Mouse (Mus musculus) MEL (cell line): ENCODE data around the gene Tubb1. TPM values are rescaled to one million over a fixed set of nuclear protein-coding genes. Genes with fewer than 3 reads are reported as not detected.

ENCODE experiments used
- DNase-seq: peaks from one replicate; pipeline ENCODE4 v3.0.0; 2011; ENCODE audit warnings: low read depth, low spot score
- H3K27ac ChIP-seq: 2 replicates; pipeline ENCODE4 v1.5.1; 2012; ENCODE audit warnings: low read depth, mild to moderate bottlenecking, control low read depth, low read length, moderate library complexity; ENCODE audit not compliant: control insufficient read depth
- H3K27me3 ChIP-seq, 2 experiments: fragments of 150-350 bp in 1 of 2; sonication (generic) in 1 of 2; 2 replicates each; pipeline ENCODE4 v1.6.1; 2012; ENCODE audit warnings: low read length in 2 of 2, mild to moderate bottlenecking in 2 of 2, improper control_type of control experiment in 1 of 2, moderate library complexity in 1 of 2; ENCODE audit not compliant: insufficient read depth in 2 of 2, control insufficient read depth in 1 of 2
- H3K36me3 ChIP-seq, 2 experiments: 2 replicates each; pipeline ENCODE4 v1.6.1; 2012 to 2014; ENCODE audit warnings: low read length in 2 of 2, improper control_type of control experiment in 1 of 2, inconsistent platforms in 1 of 2, mild to moderate bottlenecking in 1 of 2; ENCODE audit not compliant: insufficient read depth in 2 of 2, control insufficient read depth in 1 of 2
- H3K4me1 ChIP-seq, 2 experiments: fragments of 150-350 bp in 1 of 2; sonication (generic) in 1 of 2; 2 replicates each; pipeline ENCODE4 v1.6.1; 2012; ENCODE audit warnings: low read length in 2 of 2, improper control_type of control experiment in 1 of 2, mild to moderate bottlenecking in 1 of 2; ENCODE audit not compliant: insufficient read depth in 2 of 2, control insufficient read depth in 1 of 2
- H3K4me3 ChIP-seq, 2 experiments: fragments of 150-350 bp in 1 of 2; sonication (generic) in 1 of 2; 2 replicates each; pipeline ENCODE4 v1.5.1; 2012; ENCODE audit warnings: low read depth in 2 of 2, low read length in 2 of 2, mild to moderate bottlenecking in 2 of 2, moderate library complexity in 2 of 2, control low read depth in 1 of 2, improper control_type of control experiment in 1 of 2; ENCODE audit not compliant: control insufficient read depth in 1 of 2, insufficient read depth in 1 of 2
- H3K79me2 ChIP-seq: 2 replicates; pipeline ENCODE4 v1.6.1; 2012; ENCODE audit warnings: mild to moderate bottlenecking, low read length, moderate library complexity; ENCODE audit not compliant: control insufficient read depth, poor library complexity, insufficient read depth
- H3K9ac ChIP-seq: 2 replicates; pipeline ENCODE4 v1.6.1; 2012; ENCODE audit warnings: low read depth, mild to moderate bottlenecking, control low read depth, low read length, moderate library complexity; ENCODE audit not compliant: control insufficient read depth, poor library complexity, severe bottlenecking
- H3K9me3 ChIP-seq: fragments of 150-350 bp; sonication (generic); replicated peaks from 2 replicates; pipeline ENCODE4 v1.6.1; 2012; ENCODE audit warnings: mild to moderate bottlenecking, low read length, improper control_type of control experiment, moderate library complexity; ENCODE audit not compliant: insufficient read depth
- BHLHE40 ChIP-seq: IDR thresholded peaks from 2 replicates; pipeline ENCODE4 v1.6.1; 2012; ENCODE audit warnings: low read depth, mild to moderate bottlenecking, inconsistent platforms, low read length, improper control_type of control experiment, borderline replicate concordance
- CHD1 ChIP-seq: IDR thresholded peaks from 2 replicates; pipeline ENCODE4 v1.6.1; 2012; ENCODE audit warnings: low read depth, mild to moderate bottlenecking, inconsistent platforms, low read length, improper control_type of control experiment
- CHD2 ChIP-seq: IDR thresholded peaks from 2 replicates; pipeline ENCODE4 v1.6.1; 2011; ENCODE audit warnings: low read length, improper control_type of control experiment
- ELF1 ChIP-seq: IDR thresholded peaks from 2 replicates; pipeline ENCODE4 v1.6.1; 2014; ENCODE audit warnings: low read depth, mild to moderate bottlenecking, inconsistent platforms, low read length, improper control_type of control experiment, moderate library complexity
- HCFC1 ChIP-seq: IDR thresholded peaks from 2 replicates; pipeline ENCODE4 v1.6.1; 2012; ENCODE audit warnings: low read depth, mild to moderate bottlenecking, inconsistent platforms, low read length, improper control_type of control experiment, moderate library complexity
- JUND ChIP-seq: IDR thresholded peaks from 2 replicates; pipeline ENCODE4 v1.6.1; 2011; ENCODE audit warnings: low read depth, mild to moderate bottlenecking, improper control_type of control experiment, low read length
- MAX ChIP-seq: IDR thresholded peaks from 2 replicates; pipeline ENCODE4 v1.6.1; 2011; ENCODE audit warnings: low read length, improper control_type of control experiment
- MEF2A ChIP-seq: IDR thresholded peaks from 2 replicates; pipeline ENCODE4 v1.6.1; 2014; ENCODE audit warnings: low read depth, mild to moderate bottlenecking, inconsistent platforms, low read length, improper control_type of control experiment; ENCODE audit not compliant: poor library complexity, insufficient replicate concordance, severe bottlenecking; ENCODE audit errors: extremely low read depth
- MXI1 ChIP-seq: IDR thresholded peaks from 2 replicates; pipeline ENCODE4 v1.6.1; 2011; ENCODE audit warnings: mild to moderate bottlenecking, low read depth, low read length, improper control_type of control experiment
- NRF1 ChIP-seq: IDR thresholded peaks from 2 replicates; pipeline ENCODE4 v1.6.1; 2014; ENCODE audit warnings: low read depth, mild to moderate bottlenecking, inconsistent platforms, low read length, improper control_type of control experiment, moderate library complexity; ENCODE audit not compliant: poor library complexity, insufficient read depth, severe bottlenecking
- POLR2AphosphoS2 ChIP-seq: IDR thresholded peaks from 2 replicates; pipeline ENCODE4 v1.6.1; 2011; ENCODE audit warnings: low read length, improper control_type of control experiment
- RAD21 ChIP-seq: IDR thresholded peaks from 2 replicates; pipeline ENCODE4 v1.6.1; 2011; ENCODE audit warnings: mild to moderate bottlenecking, low read depth, low read length, improper control_type of control experiment
- RCOR1 ChIP-seq: IDR thresholded peaks from 2 replicates; pipeline ENCODE4 v1.6.1; 2012; ENCODE audit warnings: low read depth, mild to moderate bottlenecking, inconsistent platforms, low read length, improper control_type of control experiment
- TBP ChIP-seq: IDR thresholded peaks from 2 replicates; pipeline ENCODE4 v1.8.0; 2011; ENCODE audit warnings: low read depth, low read length, improper control_type of control experiment
- UBTF ChIP-seq: IDR thresholded peaks from 2 replicates; pipeline ENCODE4 v1.6.1; 2012; ENCODE audit warnings: low read depth, mild to moderate bottlenecking, inconsistent platforms, low read length, improper control_type of control experiment, moderate library complexity, borderline replicate concordance; ENCODE audit not compliant: insufficient read depth
- USF2 ChIP-seq, 2 experiments: IDR thresholded peaks; 2 replicates each; pipeline ENCODE4 v1.6.1; 2011 to 2012; ENCODE audit warnings: improper control_type of control experiment in 2 of 2, low read length in 2 of 2, borderline replicate concordance in 1 of 2, inconsistent platforms in 1 of 2, low read depth in 1 of 2, mild to moderate bottlenecking in 1 of 2; ENCODE audit not compliant: insufficient read depth in 1 of 2
- ZMIZ1 ChIP-seq: IDR thresholded peaks from 2 replicates; pipeline ENCODE4 v1.6.1; 2012; ENCODE audit warnings: low read depth, mild to moderate bottlenecking, inconsistent platforms, low read length, improper control_type of control experiment, moderate library complexity
- ZNF384 ChIP-seq: IDR thresholded peaks from 2 replicates; pipeline ENCODE4 v1.6.1; 2012; ENCODE audit warnings: low read depth, mild to moderate bottlenecking, inconsistent platforms, low read length, improper control_type of control experiment
- polyA plus RNA-seq, 2 experiments: library from polyadenylated mRNA; stranded (reverse) in 1 of 2; unstranded in 1 of 2; fragments of >175 nt in 1 of 2; fragments of >200 nt in 1 of 2; gene quantifications; 2 replicates each; pipeline versions ENCODE4 v1.2.1 to v1.2.4; 2012; ENCODE audit warnings: low replicate concordance in 2 of 2, low read depth in 1 of 2; ENCODE audit not compliant: insufficient read length in 2 of 2, insufficient read depth in 1 of 2, missing spikeins in 1 of 2
- total RNA-seq: library from RNA; depleted of rRNA; stranded (reverse); fragments of 300-350 nt; gene quantifications from 2 replicates; pipeline ENCODE4 v1.2.3, GENCODE M21; 2012

Tubb1 gene
- total and polyA plus RNA-seq, 3 experiments = 2.6 to 3.1 TPM; not detected in 1

DNA sequence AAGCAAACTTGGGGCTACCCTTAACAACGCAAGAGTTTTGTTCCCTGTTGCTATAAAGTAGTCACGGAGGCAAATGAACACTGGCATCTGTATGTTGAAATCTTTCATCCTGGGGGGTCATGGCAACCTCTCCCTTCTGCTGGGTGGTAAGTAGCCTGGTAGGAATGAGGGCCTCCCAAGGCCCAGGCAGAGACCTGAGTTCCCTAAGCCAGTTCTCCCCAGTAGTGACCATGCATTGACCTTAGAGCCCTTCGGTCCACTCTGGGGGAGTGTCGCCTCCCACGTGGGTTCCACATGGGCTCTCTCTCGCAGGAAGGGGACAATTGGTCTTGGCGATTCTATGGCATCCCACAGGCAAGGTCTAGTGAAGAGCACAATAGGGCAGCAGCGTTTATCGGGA lies 10.5 kb upstream of the Tubb1 start:
- no peaks in the 10 kb centered on the region for H3K27me3 ChIP-seq
- no peak overlapping the region for H3K4me3 ChIP-seq
- H3K36me3 ChIP-seq = peaks cover 0 to 16% of the 10 kb centered on the region in 2 experiments; a peak in 2 of 4 replicates
- H3K4me1 ChIP-seq = peaks cover 5 to 34% of the 10 kb centered on the region in 2 experiments; a peak in 3 of 4 replicates
- no peak overlapping the region for H3K27ac ChIP-seq
- no peak for DNase-seq
- TF ChIP-seq NRF1 (no peak), RCOR1 (no peak), MEF2A (no peak), JUND (no peak), TBP (no peak), CHD1 (no peak), CHD2 (no peak), USF2 (IDR thresholded peaks at IDR 0.05; ENCODE audit: borderline replicate concordance in 1 of 2, insufficient read depth in 1 of 2, low read depth in 1 of 2, low read length in 2 of 2) (no peak), ELF1 (no peak), HCFC1 (no peak), MXI1 (no peak), RAD21 (no peak)
- H3K9ac ChIP-seq = no peak overlapping the region
- peaks cover 4% of the 10 kb centered on the region; the same call in 1 of the 2 replicates for H3K79me2 ChIP-seq
- no peaks in the 10 kb centered on the region for H3K9me3 ChIP-seq

- TF ChIP-seq BHLHE40 = no peak
- no peak for TF ChIP-seq ZMIZ1
- TF ChIP-seq POLR2AphosphoS2 = no peak
- no peak for TF ChIP-seq UBTF
- no peak for TF ChIP-seq MAX
- TF ChIP-seq ZNF384 = peak; percentile 75
- TF ChIP-seq, all 39 proteins: peak for 1
- no peak for DNase-seq
- H3K27me3 ChIP-seq = no peaks in the 10 kb centered on the region
- no peak overlapping the region for H3K27ac ChIP-seq
- peaks cover 5 to 26% of the 10 kb centered on the region in 2 experiments; a peak in 3 of 4 replicates for H3K4me1 ChIP-seq
- H3K9ac ChIP-seq = no peak overlapping the region
- peaks cover 4% of the 10 kb centered on the region; the same call in 1 of the 2 replicates for H3K79me2 ChIP-seq
- no peak overlapping the region for H3K4me3 ChIP-seq
- H3K9me3 ChIP-seq = no peaks in the 10 kb centered on the region
- peaks cover 0 to 12% of the 10 kb centered on the region in 2 experiments; a peak in 2 of 4 replicates for H3K36me3 ChIP-seq
Measured at GRCm38 (mm10) chr2:174441898-174442297, 8.6 kb upstream of the Tubb1 start.
